Mouse (Mus musculus) thymus, adult 2 months (tissue): ENCODE measurements around the gene 1110032F04Rik. TPM values are rescaled to one million over a fixed set of nuclear protein-coding genes. Genes with fewer than 3 reads are reported as not detected.

Source experiments
- DNase-seq: peaks from one replicate; pipeline ENCODE4 v3.0.0; 2021
- H3K27ac ChIP-seq: fragments of 200-500 bp; 2 replicates; pipeline ENCODE4 v1.5.1; 2012; ENCODE audit warnings: low read length, control low read depth; ENCODE audit not compliant: control insufficient read depth, insufficient read depth
- H3K27me3 ChIP-seq: fragments of 200-500 bp; 2 replicates; pipeline ENCODE4 v1.6.1; 2012; ENCODE audit warnings: mild to moderate bottlenecking, low read length, moderate library complexity, mixed read lengths; ENCODE audit not compliant: control insufficient read depth, insufficient read depth
- H3K36me3 ChIP-seq: fragments of 200-500 bp; 2 replicates; pipeline ENCODE4 v1.6.1; 2012; ENCODE audit warnings: mild to moderate bottlenecking, low read length, moderate library complexity; ENCODE audit not compliant: control insufficient read depth, insufficient read depth
- H3K4me1 ChIP-seq: fragments of 200-500 bp; replicated peaks from 2 replicates; pipeline ENCODE4 v1.6.1; 2012; ENCODE audit warnings: low read length; ENCODE audit not compliant: control insufficient read depth, insufficient read depth
- H3K4me3 ChIP-seq: fragments of 200-500 bp; 2 replicates; pipeline ENCODE4 v1.5.1; 2012; ENCODE audit warnings: mild to moderate bottlenecking, low read length, control low read depth, moderate library complexity; ENCODE audit not compliant: control insufficient read depth, insufficient read depth
- CTCF ChIP-seq: fragments of 200-500 bp; IDR thresholded peaks from 2 replicates; pipeline ENCODE4 v1.5.1; 2012; ENCODE audit warnings: mild to moderate bottlenecking, control low read depth, low read length, moderate library complexity, borderline replicate concordance; ENCODE audit not compliant: control insufficient read depth, poor library complexity, insufficient read depth; ENCODE audit errors: extremely low read depth
- POLR2A ChIP-seq: fragments of 200-500 bp; IDR thresholded peaks from 2 replicates; pipeline ENCODE4 v1.6.1; 2012; ENCODE audit warnings: mild to moderate bottlenecking, low read length, control low read depth, moderate library complexity; ENCODE audit not compliant: control insufficient read depth, poor library complexity, insufficient read depth; ENCODE audit errors: extremely low read depth
- WGBS: fragments of 180-500 bp; shearing (Covaris S2); methylation state at CpG from one replicate; pipeline ENCODE4 v1.1.7; 2018; 5-methylcytosine and 5-hydroxymethylcytosine counted together
- polyA plus RNA-seq: library from polyadenylated mRNA; depleted of rRNA; stranded (reverse); fragments of >200 nt; gene quantifications from 2 replicates; pipeline ENCODE4 v1.2.3, GENCODE M21; 2012; rRNA removed

Gene 1110032F04Rik
- polyA plus RNA-seq, 1 experiment, result 5.8 TPM

DNA sequence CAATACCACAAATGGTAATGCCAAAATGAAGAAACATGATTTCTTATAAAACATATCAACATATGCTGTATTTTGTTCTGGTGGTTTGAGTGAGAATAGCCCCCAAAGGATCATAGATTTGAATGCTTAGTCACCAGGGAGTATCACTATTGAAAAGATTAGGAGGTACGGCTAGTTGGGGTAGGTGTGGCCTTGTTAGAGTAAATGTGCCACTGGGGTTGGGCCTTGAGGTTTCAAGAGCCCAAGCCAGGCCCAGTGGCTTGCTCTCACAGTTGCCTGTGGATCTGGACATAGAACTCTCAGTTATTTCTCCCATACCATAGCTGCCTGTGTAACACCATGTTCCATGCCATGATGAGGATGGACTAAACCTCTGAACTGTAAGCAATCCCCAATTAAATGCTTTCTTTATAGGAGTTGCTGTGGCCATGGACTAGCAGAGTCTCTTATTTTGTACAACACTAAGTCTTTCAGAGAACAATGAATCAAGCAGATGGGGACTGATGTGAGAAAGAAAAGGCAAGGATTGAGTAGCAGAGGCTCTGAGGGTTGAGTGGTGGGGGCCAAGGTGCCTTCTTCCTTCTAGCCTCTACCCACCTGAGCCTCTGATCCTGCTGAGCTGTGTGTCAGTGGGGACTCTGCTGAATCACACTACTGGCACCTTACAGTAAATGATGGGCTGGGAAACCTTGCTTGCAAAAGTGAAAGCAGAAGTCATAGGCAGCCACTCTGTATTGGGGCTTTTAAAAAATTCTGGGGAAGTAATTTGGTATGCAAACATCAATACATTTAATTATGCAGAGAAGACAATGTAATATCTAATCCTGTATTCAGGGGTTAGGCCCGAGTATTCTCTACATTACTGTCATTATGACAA is 35.8 kb downstream of the 1110032F04Rik start:
- Histone ChIP-seq H3K4me3 (no peak overlapping the region), H3K4me1 (no peaks in the 10 kb centered on the region), H3K27me3 (no peaks in the 10 kb centered on the region), H3K36me3 (peaks cover 5% of the 10 kb centered on the region; the same call in 1 of the 2 replicates), H3K27ac (no peak overlapping the region)
- no peak for DNase-seq
- WGBS, result 72% methylated on average over 2 of the region's 2 CpGs
- TF ChIP-seq CTCF, result no peak

- Histone ChIP-seq H3K4me3 (no peak overlapping the region), H3K27ac (no peak overlapping the region), H3K4me1 (no peaks in the 10 kb centered on the region), H3K36me3 (peaks cover 21% of the 10 kb centered on the region; the same call in 1 of the 2 replicates), H3K27me3 (no peaks in the 10 kb centered on the region)
- no peak for DNase-seq
- 98% methylated on average over 4 of the region's 4 CpGs for WGBS
- TF ChIP-seq POLR2A, result no peak
- no peak for TF ChIP-seq CTCF
These were observed 38.1 kb downstream of the 1110032F04Rik start for GRCm38 (mm10) chr3:68907509-68907908.

Other genes with a start within 250 kb of the 1110032F04Rik start
- gene Il12a, start 178.9 kb upstream of the 1110032F04Rik start, polyA plus RNA-seq, result 2.8 and 3.2 TPM in 2 replicates
- 20.8 and 21.3 TPM in 2 replicates for gene Ift80, start 135.0 kb downstream of the 1110032F04Rik start, polyA plus RNA-seq
- 40.6 and 69.2 TPM in 2 replicates for gene Smc4, start 135.2 kb downstream of the 1110032F04Rik start, polyA plus RNA-seq
- gene Trim59, start 175.2 kb downstream of the 1110032F04Rik start, polyA plus RNA-seq, result 9.3 and 22.2 TPM in 2 replicates